Comparison of ENCODE assay signal across 27 mouse cellular contexts in the genomic region with DNA sequence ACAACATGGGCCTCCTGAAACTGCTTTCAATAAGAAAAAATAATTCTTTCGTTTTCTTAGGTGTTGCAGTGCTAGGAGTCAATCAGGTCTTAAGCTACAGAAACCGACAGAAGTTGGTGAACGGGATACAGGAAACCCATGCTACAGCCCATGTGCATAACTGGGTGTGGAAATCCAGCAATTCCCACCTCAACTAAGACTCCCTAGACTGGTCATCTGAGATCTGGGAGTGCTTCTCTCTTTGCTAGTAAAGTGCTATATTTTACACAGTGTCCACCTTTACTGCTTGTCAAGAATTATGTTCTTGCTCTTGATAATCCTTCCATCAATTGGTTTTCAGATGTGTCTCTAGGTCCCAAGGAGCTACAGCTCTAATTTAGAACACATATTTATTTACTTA.
"Had no signal": no experiment of that assay in that cellular context is flagged by ENCODE, and none has a peak within 500 bp of the region (broad histone marks: within the 10 kb centered on the region; RNA-seq: fewer than 3 reads in every experiment).

No protein-coding gene starts in this region.

- H3K4me1 ChIP-seq: embryonic facial prominence, embryonic 10.5 days; embryonic facial prominence, embryonic 12.5 days; embryonic facial prominence, embryonic 13.5 days; embryonic facial prominence, embryonic 15.5 days; forebrain, embryonic 10.5 days; forebrain, embryonic 12.5 days had no signal

- H3K36me3 ChIP-seq: embryonic facial prominence, embryonic 10.5 days; embryonic facial prominence, embryonic 12.5 days; embryonic facial prominence, embryonic 13.5 days; embryonic facial prominence, embryonic 15.5 days; forebrain, embryonic 10.5 days; forebrain, embryonic 12.5 days; forebrain, embryonic 15.5 days had no signal

- DNase-seq: cerebellum, adult 9-10 months; cerebellum, adult 9-11 months; cerebellum, postnatal 10 days; cerebellum, postnatal 14 days; cerebellum, postnatal 25 days; cerebellum, postnatal 36 days; embryo, embryonic 11 days; forebrain, postnatal 0 days; gastrocnemius, adult 2 months; gastrocnemius, postnatal 10 days; gastrocnemius, postnatal 14 days; gastrocnemius, postnatal 25 days; gastrocnemius, postnatal 36 days; heart, adult 11 months; heart, adult 18-20 months; heart, adult 2 months had no signal

- ATAC-seq: forebrain, embryonic 13.5 days; forebrain, embryonic 14.5 days; forebrain, embryonic 15.5 days; forebrain, embryonic 16.5 days; forebrain, postnatal 0 days had no signal

- H3K9me3 ChIP-seq: embryonic facial prominence, embryonic 10.5 days; embryonic facial prominence, embryonic 12.5 days; embryonic facial prominence, embryonic 13.5 days; embryonic facial prominence, embryonic 15.5 days; forebrain, embryonic 10.5 days; forebrain, embryonic 12.5 days; forebrain, embryonic 13.5 days; forebrain, embryonic 15.5 days had no signal

- H3K9ac ChIP-seq: embryonic facial prominence, embryonic 12.5 days; embryonic facial prominence, embryonic 13.5 days; embryonic facial prominence, embryonic 15.5 days; forebrain, embryonic 12.5 days; forebrain, embryonic 13.5 days; forebrain, embryonic 15.5 days; forebrain, postnatal 0 days had no signal

- H3K27me3 ChIP-seq: embryonic facial prominence, embryonic 12.5 days; embryonic facial prominence, embryonic 13.5 days; embryonic facial prominence, embryonic 15.5 days; forebrain, embryonic 12.5 days; forebrain, embryonic 13.5 days; forebrain, embryonic 15.5 days had no signal

- H3K4me2 ChIP-seq: embryonic facial prominence, embryonic 12.5 days; embryonic facial prominence, embryonic 13.5 days; embryonic facial prominence, embryonic 15.5 days; forebrain, embryonic 12.5 days; forebrain, embryonic 13.5 days; forebrain, embryonic 15.5 days had no signal

- H3K27ac ChIP-seq: embryonic facial prominence, embryonic 10.5 days; embryonic facial prominence, embryonic 12.5 days; embryonic facial prominence, embryonic 13.5 days; embryonic facial prominence, embryonic 15.5 days; forebrain, embryonic 10.5 days; forebrain, embryonic 12.5 days; forebrain, embryonic 13.5 days; forebrain, embryonic 15.5 days; gastrocnemius, adult 2 months; heart, adult 2 months had no signal

- H3K4me3 ChIP-seq: embryonic facial prominence, embryonic 10.5 days; embryonic facial prominence, embryonic 12.5 days; embryonic facial prominence, embryonic 13.5 days; embryonic facial prominence, embryonic 15.5 days; erythroblast, embryonic 14.5 days; forebrain, embryonic 10.5 days; forebrain, embryonic 12.5 days; forebrain, embryonic 13.5 days; forebrain, embryonic 15.5 days; gastrocnemius, adult 2 months; heart, adult 2 months had no signal
